Mouse (Mus musculus) heart, embryonic 13.5 days (tissue): ENCODE measurements around the gene Olfr702. TPM values are rescaled to one million over a fixed set of nuclear protein-coding genes. Genes with fewer than 3 reads are reported as not detected.

Experiments
- ATAC-seq: fragments of 200-750 bp; cut with Nextera tagmentation; 2 replicates; pipeline ENCODE4 v1.8.0; 2017; ENCODE audit warnings: moderate TSS enrichment; ENCODE audit not compliant: insufficient number of reproducible peaks, low FRiP score, low TSS enrichment; ENCODE audit errors: extremely low read depth
- H3K27ac ChIP-seq: fragments of 300-500 bp; sonication (generic); replicated peaks from 2 replicates; pipeline ENCODE4 v1.5.1; 2015; ENCODE audit warnings: moderate library complexity, mild to moderate bottlenecking, inconsistent platforms
- H3K27me3 ChIP-seq: fragments of 300-500 bp; sonication (generic); replicated peaks from 2 replicates; pipeline ENCODE4 v1.6.1; 2015; ENCODE audit warnings: mild to moderate bottlenecking, inconsistent platforms
- H3K36me3 ChIP-seq: fragments of 300-500 bp; sonication (generic); 2 replicates; pipeline ENCODE4 v1.6.1; 2015; ENCODE audit warnings: mild to moderate bottlenecking, inconsistent platforms
- H3K4me1 ChIP-seq: fragments of 300-500 bp; sonication (generic); 2 replicates; pipeline ENCODE4 v1.6.1; 2015; ENCODE audit warnings: inconsistent platforms
- H3K4me2 ChIP-seq: fragments of 300-500 bp; sonication (generic); 2 replicates; pipeline ENCODE4 v1.6.1; 2015; ENCODE audit warnings: inconsistent platforms, mild to moderate bottlenecking, moderate library complexity
- H3K4me3 ChIP-seq: fragments of 300-500 bp; sonication (generic); 2 replicates; pipeline ENCODE4 v1.5.1; 2015; ENCODE audit warnings: moderate library complexity, mild to moderate bottlenecking, inconsistent platforms
- H3K9ac ChIP-seq: fragments of 300-500 bp; sonication (generic); 2 replicates; pipeline ENCODE4 v1.6.1; 2015; ENCODE audit warnings: inconsistent platforms, mild to moderate bottlenecking, moderate library complexity
- H3K9me3 ChIP-seq: fragments of 300-500 bp; sonication (generic); 2 replicates; pipeline ENCODE4 v1.6.1; 2016; ENCODE audit warnings: inconsistent platforms
- WGBS: fragments of 180-500 bp; shearing (Covaris S2); methylation state at CpG from one replicate; pipeline ENCODE4 v1.1.7; 2015; ENCODE audit warnings: mixed read lengths; 5-methylcytosine and 5-hydroxymethylcytosine counted together
- polyA plus RNA-seq: library from polyadenylated mRNA; unstranded; fragments of >200 nt; fragmentation: Nextera tagmentation; extraction: Ambion mirVana; gene quantifications from 2 replicates; pipeline ENCODE4 v1.2.1, GENCODE M21; 2015

Olfr702 gene
- polyA plus RNA-seq = not detected in 2 replicates

DNA sequence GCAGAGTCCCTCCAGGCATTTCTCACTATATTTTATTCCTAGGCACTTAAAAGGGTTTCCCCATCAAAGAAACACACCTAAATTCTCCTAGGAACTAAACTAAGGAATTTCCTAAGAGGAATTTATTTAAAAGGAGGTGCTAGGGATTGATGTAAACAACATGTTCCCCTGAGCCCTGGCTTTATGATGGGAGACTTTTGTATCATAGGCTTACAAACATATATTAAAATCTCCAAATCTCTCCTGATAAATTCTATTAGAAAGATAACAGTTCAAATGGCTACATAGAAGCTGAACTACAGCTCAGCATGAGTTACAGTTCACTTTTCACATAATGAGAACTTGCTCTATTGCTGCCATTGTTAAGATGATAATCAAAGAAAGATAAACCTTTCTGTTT lies at the start of gene Olfr702:
Gene Olfr702, minus strand, starts transcription at position 101 of the 400 bp plus-strand sequence.
- Histone ChIP-seq H3K9ac (no peak within 1 kb of the TSS), H3K27ac (no peak within 1 kb of the TSS), H3K4me3 (no peak within 1 kb of the TSS), H3K36me3 (no peaks in the 10 kb centered on the region), H3K4me2 (no peak within 1 kb of the TSS), H3K9me3 (peaks cover 3% of the 10 kb centered on the region; the same call in 1 of the 2 replicates), H3K4me1 (no peaks in the 10 kb centered on the region), H3K27me3 (no peaks in the 10 kb centered on the region)
- ATAC-seq = no peak

DNA sequence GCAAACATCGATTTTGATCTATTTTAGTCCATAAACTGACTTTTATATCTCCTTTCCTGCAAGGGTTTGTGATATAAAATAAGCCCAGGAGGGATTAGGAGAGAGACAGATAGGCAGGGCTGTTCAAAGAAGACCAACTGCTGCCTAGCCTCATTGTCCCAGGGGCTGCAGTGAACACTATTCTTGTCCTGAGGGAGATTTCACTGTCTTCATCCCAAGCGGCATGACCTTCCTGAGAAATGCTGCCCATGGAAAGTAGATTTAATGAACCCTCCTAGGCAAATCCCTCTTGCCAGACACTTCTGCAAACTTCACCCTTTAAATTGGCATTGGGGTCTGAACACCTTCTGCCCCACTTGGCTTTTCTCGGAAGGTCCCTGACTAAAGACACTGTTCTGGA lies 43.1 kb upstream of the Olfr702 start, which contains the start of gene Olfr705:
Gene Olfr705, minus strand, starts transcription at position 101 of the 400 bp plus-strand sequence.
- whole genome bisulfite sequencing = 67% methylated on average over 3 of the region's 3 CpGs
- H3K36me3 ChIP-seq = no peaks in the 10 kb centered on the region
- H3K27ac ChIP-seq = no peak within 1 kb of the TSS
- no peaks in the 10 kb centered on the region for H3K9me3 ChIP-seq
- H3K27me3 ChIP-seq = no peaks in the 10 kb centered on the region
- no peak within 1 kb of the TSS for H3K4me2 ChIP-seq
- no peak within 1 kb of the TSS for H3K4me3 ChIP-seq
- no peaks in the 10 kb centered on the region for H3K4me1 ChIP-seq
- H3K9ac ChIP-seq = no peak within 1 kb of the TSS
- ATAC-seq = no peak

DNA sequence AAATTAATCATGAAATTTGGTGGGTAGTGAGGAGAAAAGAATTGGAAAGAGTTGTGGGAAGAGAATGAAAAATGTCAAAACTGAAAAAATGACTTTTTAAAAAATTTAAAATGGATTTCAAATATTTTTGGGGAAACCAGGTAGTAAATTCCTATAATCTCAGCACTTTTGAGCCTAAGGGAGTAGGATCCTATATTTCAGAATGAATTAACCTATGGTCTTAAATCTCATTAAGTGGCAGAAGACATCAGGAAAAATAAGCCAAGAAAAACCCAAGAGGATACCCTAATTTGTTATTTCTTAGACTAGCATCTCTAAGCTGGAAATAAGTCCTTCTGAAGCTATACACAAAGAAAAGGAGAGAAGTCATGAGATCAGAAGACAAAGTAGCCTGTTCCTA lies 29.2 kb upstream of the Olfr702 start, which contains the start of gene Olfr704:
Gene Olfr704, plus strand, starts transcription at position 301 of the 400 bp plus-strand sequence.
- no peak within 1 kb of the TSS for H3K27ac ChIP-seq
- no peak for ATAC-seq
- no peak within 1 kb of the TSS for H3K4me3 ChIP-seq

DNA sequence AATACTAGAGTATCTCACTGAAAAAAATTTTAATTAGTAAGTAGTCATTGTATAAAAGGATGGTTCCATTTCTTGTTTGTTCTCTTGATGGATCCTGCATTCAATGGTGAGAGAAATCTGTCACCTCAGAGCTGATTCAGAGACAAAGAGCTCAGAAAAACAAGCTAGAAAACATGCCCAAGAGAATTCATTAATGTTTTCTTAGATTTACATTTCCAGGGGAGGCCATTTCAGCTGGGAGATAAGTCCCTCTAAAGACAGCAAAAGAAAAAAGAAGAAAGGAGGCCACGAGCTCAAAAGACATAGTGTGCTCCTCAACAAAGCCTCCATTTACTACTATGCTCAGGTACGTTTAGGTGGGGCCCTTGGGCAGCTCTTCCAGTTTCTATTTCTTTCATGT lies 9.4 kb upstream of the Olfr702 start, which contains the start of gene Olfr703:
Gene Olfr703, plus strand, starts transcription at position 301 of the 400 bp plus-strand sequence.
- Histone ChIP-seq H3K27me3 (no peaks in the 10 kb centered on the region), H3K27ac (no peak within 1 kb of the TSS), H3K9ac (no peak within 1 kb of the TSS), H3K4me2 (no peak within 1 kb of the TSS), H3K4me1 (no peaks in the 10 kb centered on the region), H3K9me3 (peaks cover 11% of the 10 kb centered on the region; the same call in 1 of the 2 replicates), H3K36me3 (no peaks in the 10 kb centered on the region), H3K4me3 (no peak within 1 kb of the TSS)
- WGBS = 46% methylated on average over 2 of the region's 2 CpGs
- no peak for ATAC-seq

More for the DNA sequence above, 29.2 kb upstream of the Olfr702 start, which contains the start of gene Olfr704:
- H3K27me3 ChIP-seq = no peaks in the 10 kb centered on the region
- H3K4me1 ChIP-seq = no peaks in the 10 kb centered on the region
- H3K36me3 ChIP-seq = no peaks in the 10 kb centered on the region
- no peak within 1 kb of the TSS for H3K4me2 ChIP-seq
- 0 out of 2 replicates have a peak, but pooled peaks cover 4% of the 10 kb centered on the region for H3K9me3 ChIP-seq
- H3K9ac ChIP-seq = no peak within 1 kb of the TSS

DNA sequence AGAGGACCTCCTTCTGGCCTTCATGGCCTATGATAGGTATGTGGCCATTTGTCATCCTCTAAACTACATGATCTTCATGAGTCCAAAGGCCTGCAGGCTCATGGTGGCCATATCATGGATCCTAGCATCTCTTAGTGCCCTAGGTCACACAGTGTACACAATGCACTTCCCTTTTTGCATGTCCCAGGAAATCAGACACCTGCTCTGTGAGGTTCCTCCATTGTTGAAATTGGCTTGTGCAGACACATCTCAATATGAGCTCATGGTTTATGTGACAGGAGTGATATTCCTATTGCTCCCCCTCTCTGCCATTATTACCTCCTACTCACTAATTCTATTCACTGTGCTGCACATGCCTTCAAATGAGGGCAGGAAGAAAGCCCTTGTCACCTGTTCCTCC lies 15.3 kb downstream of the Olfr702 start:
- no peak for ATAC-seq
- no peak overlapping the region for H3K9ac ChIP-seq
- no peaks in the 10 kb centered on the region for H3K9me3 ChIP-seq
- H3K4me1 ChIP-seq = no peaks in the 10 kb centered on the region
- no peaks in the 10 kb centered on the region for H3K36me3 ChIP-seq
- no peak overlapping the region for H3K4me3 ChIP-seq
- H3K27me3 ChIP-seq = no peaks in the 10 kb centered on the region
- H3K27ac ChIP-seq = no peak overlapping the region
- no peak overlapping the region for H3K4me2 ChIP-seq

DNA sequence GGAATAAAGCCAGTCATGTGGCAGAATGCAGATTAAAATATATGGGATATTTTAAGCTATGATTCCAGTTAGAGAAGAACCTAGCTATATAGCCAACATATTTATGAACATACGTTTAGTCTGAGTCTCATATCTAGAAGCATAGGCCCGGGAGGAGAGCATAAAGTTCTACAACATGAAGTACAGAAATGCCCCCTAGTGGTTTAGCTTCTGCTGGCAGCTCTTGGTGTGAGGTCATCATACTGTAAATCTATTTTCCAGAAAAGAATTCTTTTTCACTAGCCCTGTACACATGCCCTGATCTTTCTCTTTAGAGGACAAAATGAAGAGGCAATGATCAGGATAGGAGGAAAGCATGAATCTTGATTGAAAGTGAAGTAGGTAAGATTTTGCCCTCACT lies 17.9 kb downstream of the Olfr702 start:
- Histone ChIP-seq H3K9ac (no peak overlapping the region), H3K9me3 (no peaks in the 10 kb centered on the region), H3K27me3 (no peaks in the 10 kb centered on the region), H3K36me3 (no peaks in the 10 kb centered on the region), H3K27ac (no peak overlapping the region), H3K4me2 (no peak overlapping the region), H3K4me3 (no peak overlapping the region), H3K4me1 (no peaks in the 10 kb centered on the region)
- WGBS = 26% methylated on average over 2 of the region's 2 CpGs
- ATAC-seq = no peak

DNA sequence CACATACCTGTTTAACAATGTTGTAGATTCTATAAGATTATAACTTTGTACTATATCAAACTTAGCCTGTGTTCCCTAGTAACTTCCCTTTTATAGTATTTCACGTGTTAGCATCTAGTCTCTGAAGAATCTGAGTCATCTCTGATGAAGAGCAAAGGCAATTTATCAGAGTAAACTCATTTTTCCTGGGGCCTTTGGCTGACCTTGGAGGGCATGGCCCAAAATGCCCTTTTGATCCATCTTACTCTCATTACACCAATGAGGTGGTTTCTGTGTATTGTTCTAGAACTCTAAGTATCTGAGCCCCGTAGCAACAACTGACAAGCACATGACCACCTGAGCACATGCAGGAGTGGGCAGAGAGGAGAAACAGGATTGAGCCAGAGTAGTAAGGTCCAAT lies 19.9 kb downstream of the Olfr702 start, which contains the start of gene Olfr701:
Gene Olfr701, plus strand, starts transcription at position 301 of the 400 bp plus-strand sequence.
- H3K9ac ChIP-seq = no peak within 1 kb of the TSS
- WGBS = 60% methylated on average over 2 of the region's 2 CpGs
- H3K4me1 ChIP-seq = no peaks in the 10 kb centered on the region
- ATAC-seq = no peak
- H3K4me3 ChIP-seq = no peak within 1 kb of the TSS
- H3K9me3 ChIP-seq = no peaks in the 10 kb centered on the region
- no peak within 1 kb of the TSS for H3K27ac ChIP-seq
- H3K4me2 ChIP-seq = no peak within 1 kb of the TSS
- H3K36me3 ChIP-seq = no peaks in the 10 kb centered on the region
- no peaks in the 10 kb centered on the region for H3K27me3 ChIP-seq

DNA sequence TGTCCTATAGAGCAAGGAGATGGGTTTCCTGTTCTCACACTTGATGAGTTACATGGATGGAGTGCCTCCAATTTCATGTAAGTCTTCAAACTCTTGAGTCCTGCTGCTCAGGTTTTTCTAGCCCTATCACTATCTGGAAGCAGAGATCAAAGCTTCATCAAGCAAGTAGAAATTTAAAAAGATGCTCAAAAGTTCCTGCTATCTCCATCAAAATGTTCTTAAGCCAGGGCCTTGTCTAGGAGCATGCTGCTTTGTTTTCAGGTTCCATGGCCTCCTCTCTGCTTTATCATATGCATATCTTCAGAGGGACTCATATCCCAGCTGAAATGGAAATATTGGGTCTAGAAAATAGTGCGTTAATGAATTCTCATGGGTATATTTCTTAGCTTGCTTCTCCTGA lies 25.0 kb downstream of the Olfr702 start, which contains the start of gene Olfr700:
Gene Olfr700, minus strand, starts transcription at position 101 of the 400 bp plus-strand sequence.
- Histone ChIP-seq H3K4me3 (no peak within 1 kb of the TSS), H3K27ac (no peak within 1 kb of the TSS), H3K9me3 (0 out of 2 replicates have a peak, but pooled peaks cover 3% of the 10 kb centered on the region), H3K9ac (no peak within 1 kb of the TSS), H3K4me2 (no peak within 1 kb of the TSS), H3K27me3 (no peaks in the 10 kb centered on the region), H3K4me1 (no peaks in the 10 kb centered on the region), H3K36me3 (no peaks in the 10 kb centered on the region)
- ATAC-seq = no peak
- WGBS = 76% methylated on average over 1 of the region's 1 CpGs

DNA sequence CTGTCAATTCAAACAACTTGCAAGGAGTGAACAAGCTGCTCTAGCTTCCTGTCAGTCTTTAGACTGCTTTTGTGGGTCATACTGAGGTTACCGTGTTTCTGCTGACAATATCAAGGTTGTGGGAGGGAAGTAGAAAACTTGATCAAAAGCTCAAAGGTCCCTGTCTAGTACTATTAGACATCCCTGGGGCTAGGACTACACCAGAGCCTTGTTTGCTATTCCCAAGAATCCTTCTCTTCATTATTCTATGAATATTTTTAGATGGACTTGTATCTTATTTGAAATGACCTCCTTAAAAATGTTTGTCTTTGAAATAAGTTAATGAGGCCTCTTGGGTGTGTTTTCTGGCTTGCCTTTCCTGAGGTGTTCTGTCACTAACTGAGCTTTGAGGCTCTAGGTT lies 40.6 kb downstream of the Olfr702 start, which contains the start of gene Olfr699:
Gene Olfr699, minus strand, starts transcription at position 101 of the 400 bp plus-strand sequence.
- Histone ChIP-seq H3K9ac (no peak within 1 kb of the TSS), H3K4me2 (no peak within 1 kb of the TSS), H3K27me3 (no peaks in the 10 kb centered on the region), H3K36me3 (no peaks in the 10 kb centered on the region), H3K9me3 (no peaks in the 10 kb centered on the region), H3K4me3 (no peak within 1 kb of the TSS), H3K27ac (no peak within 1 kb of the TSS), H3K4me1 (no peaks in the 10 kb centered on the region)
- no peak for ATAC-seq
- WGBS = 69% methylated on average over 1 of the region's 1 CpGs

DNA sequence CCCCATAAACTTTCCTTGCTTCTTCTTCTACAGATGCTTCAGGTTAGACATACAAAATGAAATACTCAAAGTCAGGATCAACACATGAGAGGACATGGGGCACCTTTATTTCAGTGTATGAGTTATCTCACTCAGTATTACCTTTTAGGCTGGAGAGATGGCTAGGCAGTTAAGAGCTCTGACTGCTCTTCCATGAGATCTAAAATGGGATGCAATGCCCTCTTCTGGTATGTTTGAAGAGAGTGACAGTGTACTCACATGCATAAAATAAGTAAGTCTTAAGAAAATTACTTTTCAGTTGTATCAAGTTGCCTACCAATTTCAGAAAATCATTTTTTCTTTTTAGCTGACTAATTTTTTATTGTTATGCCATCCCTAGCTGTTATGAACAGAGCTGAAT lies 45.4 kb downstream of the Olfr702 start:
- no peaks in the 10 kb centered on the region for H3K27me3 ChIP-seq
- H3K9me3 ChIP-seq = no peaks in the 10 kb centered on the region
- ATAC-seq = no peak
- H3K9ac ChIP-seq = no peak overlapping the region
- no peak overlapping the region for H3K27ac ChIP-seq
- H3K4me2 ChIP-seq = no peak overlapping the region
- H3K36me3 ChIP-seq = no peaks in the 10 kb centered on the region
- no peaks in the 10 kb centered on the region for H3K4me1 ChIP-seq
- H3K4me3 ChIP-seq = no peak overlapping the region
